ENCODE assay signal across 23 mouse cellular contexts in the genomic region with DNA sequence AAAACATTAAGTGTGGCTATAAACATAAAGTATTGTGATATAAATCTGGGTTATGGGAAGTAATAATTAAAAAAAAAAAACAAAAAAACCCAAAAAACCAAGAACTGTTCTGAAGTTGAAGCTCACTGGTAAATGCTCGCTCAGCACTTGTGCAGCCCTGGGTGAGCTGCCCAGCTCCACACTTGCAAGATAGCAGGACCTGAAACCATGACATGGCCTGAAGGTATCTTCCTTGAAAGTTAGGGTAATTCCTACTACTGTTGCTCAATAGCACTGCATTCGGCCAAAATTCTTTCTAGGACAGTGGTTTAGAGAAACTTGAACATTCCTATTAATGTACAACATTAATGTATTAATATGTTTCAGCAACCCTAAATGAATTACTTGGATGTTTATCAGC. TPM values are rescaled to one million over a fixed set of nuclear protein-coding genes. Genes with fewer than 3 reads are reported as not detected.
"Had no signal": no experiment of that assay in that cellular context is flagged by ENCODE, and none has a peak within 500 bp of the region (broad histone marks: within the 10 kb centered on the region; RNA-seq: fewer than 3 reads in every experiment).

No protein-coding gene starts in this region.

- ATAC-seq: forebrain, embryonic 13.5 days; forebrain, embryonic 14.5 days; forebrain, embryonic 15.5 days; forebrain, embryonic 16.5 days; forebrain, postnatal 0 days had no signal

- DNase-seq: cerebellum, adult 18-20 months; cerebellum, adult 2 months; cerebellum, adult 8-10 months; cerebellum, adult 9-10 months; cerebellum, adult 9-11 months; cerebellum, postnatal 10 days; cerebellum, postnatal 14 days; cerebellum, postnatal 25 days; cerebellum, postnatal 36 days; embryo, embryonic 11 days; forebrain, postnatal 0 days; gastrocnemius, adult 2 months; gastrocnemius, postnatal 10 days; gastrocnemius, postnatal 14 days; gastrocnemius, postnatal 25 days; gastrocnemius, postnatal 36 days; heart, adult 18-20 months; heart, adult 2 months had no signal

RNA-seq across cellular contexts. Expression of a gene that starts 20.5 kb away (rescaled TPM):
- total RNA-seq: common myeloid progenitor, adult 5-6 weeks; forebrain, postnatal 0 days had no signal
